Comparison of ENCODE assay signal across 16 mouse cellular contexts in genomic region chr8:72169681-72170249, GRCm38 (mm10). TPM values are rescaled to one million over a fixed set of nuclear protein-coding genes. Genes with fewer than 3 reads are reported as not detected.
DNase-seq lines count a peak whose midpoint lies in the region; ATAC-seq and TF ChIP-seq lines count a peak whose summit lies in the region.
"Had no signal": no experiment of that assay in that cellular context is flagged by ENCODE, and none has a peak within 500 bp of the region (broad histone marks: within the 10 kb centered on the region; RNA-seq: fewer than 3 reads in every experiment).

No protein-coding gene starts in this region.

- no peaks in the 10 kb centered on the region for H3K27me3 ChIP-seq in kidney, postnatal 0 days (ENCODE audit: insufficient read depth, low read length)
- no peaks in the 10 kb centered on the region for H3K27me3 ChIP-seq in liver, embryonic 16.5 days (ENCODE audit: control insufficient read depth, insufficient read depth, low read depth, low read length)
- H3K27me3 ChIP-seq: hindbrain, embryonic 15.5 days had no signal

- no peak overlapping the region for H3K4me3 ChIP-seq in bone marrow, adult 2 months (replicated peaks; ENCODE audit: control insufficient read depth, low read depth, low read length)
- no peak overlapping the region for H3K4me3 ChIP-seq in kidney, postnatal 0 days (replicated peaks; ENCODE audit: low read depth, low read length)
- H3K4me3 ChIP-seq in liver, embryonic 16.5 days (ENCODE audit: low read depth, low read length): no peak overlapping the region
- H3K4me3 ChIP-seq: embryonic facial prominence, embryonic 10.5 days; hindbrain, embryonic 15.5 days had no signal

- peaks cover 61% of the 10 kb centered on the region for H3K36me3 ChIP-seq in kidney, postnatal 0 days (ENCODE audit: insufficient read depth, low read length)
- H3K36me3 ChIP-seq in liver, embryonic 16.5 days (ENCODE audit: control insufficient read depth, insufficient read depth): peaks cover 54% of the 10 kb centered on the region

- H3K9me3 ChIP-seq in kidney, postnatal 0 days (replicated peaks; ENCODE audit: low read length): no peaks in the 10 kb centered on the region
- no peaks in the 10 kb centered on the region for H3K9me3 ChIP-seq in liver, embryonic 16.5 days (replicated peaks; ENCODE audit: control insufficient read depth, low read length)
- H3K9me3 ChIP-seq: embryonic facial prominence, embryonic 10.5 days; hindbrain, embryonic 15.5 days had no signal

- TF ChIP-seq CTCF in bone marrow, adult 2 months (IDR thresholded peaks at IDR 0.05; ENCODE audit: control insufficient read depth, insufficient read depth, low read length): no peak
- TF ChIP-seq CTCF in kidney, postnatal 0 days (IDR thresholded peaks at IDR 0.05; ENCODE audit: low read depth): no peak

- WGBS in bone marrow, adult 2 months: 79% methylated on average over 3 of the region's 3 CpGs
- WGBS in kidney, postnatal 0 days: 73% methylated on average over 3 of the region's 3 CpGs
- WGBS in liver, embryonic 16.5 days (ENCODE audit: insufficient replicate concordance): 58% methylated on average over 3 of the region's 3 CpGs

- H3K4me1 ChIP-seq in bone marrow, adult 2 months (ENCODE audit: control insufficient read depth, insufficient read depth, low read length): peaks cover 8% of the 10 kb centered on the region
- no peaks in the 10 kb centered on the region for H3K4me1 ChIP-seq in kidney, postnatal 0 days (replicated peaks; ENCODE audit: insufficient read depth, low read length)
- peaks cover 11% of the 10 kb centered on the region for H3K4me1 ChIP-seq in liver, embryonic 16.5 days (ENCODE audit: control insufficient read depth, low read depth, low read length)
- H3K4me1 ChIP-seq: embryonic facial prominence, embryonic 10.5 days; hindbrain, embryonic 15.5 days had no signal

- peak; percentile 19 for ATAC-seq in CD4-positive, CD25-positive, alpha-beta regulatory T cell, adult 4 months
- peak; percentile 76 for ATAC-seq in kidney, postnatal 0 days (replicated peaks; ENCODE audit: low FRiP score, low read depth)
- ATAC-seq in liver, embryonic 16.5 days (ENCODE audit: low read depth): peak; percentile 79

- TF ChIP-seq POLR2A in bone marrow, adult 2 months (IDR thresholded peaks at IDR 0.05; ENCODE audit: borderline replicate concordance, control insufficient read depth, low read depth, low read length): no peak

- no peak for DNase-seq in kidney, postnatal 0 days (ENCODE audit: low spot score)
- DNase-seq in urinary bladder, postnatal 4 days (ENCODE audit: low spot score in 2 of 2): no peak
- no peak for DNase-seq in ovary, postnatal 14 days (ENCODE audit: low spot score)
- DNase-seq in adrenal gland, postnatal 10 days: no peak
- no peak for DNase-seq in heart, adult 8-10 months (ENCODE audit: low spot score)
- DNase-seq: cerebellum, adult 9-11 months; left cerebral cortex, postnatal 4 days had no signal

- no peak overlapping the region for H3K9ac ChIP-seq in kidney, postnatal 0 days (ENCODE audit: low read depth, low read length)
- no peak overlapping the region for H3K9ac ChIP-seq in liver, embryonic 16.5 days (ENCODE audit: low read depth, low read length)
- H3K9ac ChIP-seq: hindbrain, embryonic 15.5 days had no signal

- no peak overlapping the region for H3K4me2 ChIP-seq in kidney, postnatal 0 days (ENCODE audit: low read length)
- H3K4me2 ChIP-seq in liver, embryonic 16.5 days (ENCODE audit: low read depth, low read length): no peak overlapping the region
- H3K4me2 ChIP-seq: hindbrain, embryonic 15.5 days had no signal

- peak overlapping the region; percentile 95 for H3K27ac ChIP-seq in bone marrow, adult 2 months (ENCODE audit: control insufficient read depth, insufficient read depth, low read depth, low read length, poor library complexity)
- H3K27ac ChIP-seq in kidney, postnatal 0 days: no peak overlapping the region; the same call in 1 of the 2 replicates
- H3K27ac ChIP-seq in liver, embryonic 16.5 days (ENCODE audit: low read length): peak overlapping the region; percentile 73
- H3K27ac ChIP-seq: embryonic facial prominence, embryonic 10.5 days; hindbrain, embryonic 15.5 days had no signal

RNA-seq across cellular contexts. Expression of gene Rab8a, which starts 8.8 kb away (rescaled TPM):
- polyA plus RNA-seq in CD4-positive, CD25-positive, alpha-beta regulatory T cell, adult 4 months (2017; shearing (Covaris generic)): 100 to 1,000 TPM; 189 to 208 TPM
- polyA plus RNA-seq in bone marrow, adult 2 months (2011; ENCODE audit: insufficient read depth, insufficient read length, low replicate concordance, missing spikeins): 36.5 and 38.5 TPM in 2 replicates
- 100 and 108 TPM in 2 replicates for polyA plus RNA-seq in kidney, postnatal 0 days (2015; fragmentation: Nextera tagmentation; extraction: Ambion mirVana)
- polyA plus RNA-seq in liver, embryonic 16.5 days (2015; fragmentation: Nextera tagmentation; extraction: Ambion mirVana): 68.0 and 71.6 TPM in 2 replicates
- total RNA-seq in adrenal gland, postnatal 10 days (2021): 10 to 100 TPM; 60.9 to 64.7 TPM
- 10 to 100 TPM; 14.6 to 25.3 (median 19.5) TPM for total RNA-seq in heart, adult 8-10 months (2022)

RNA-seq across cellular contexts. Expression of gene Hsh2d, which starts 19.7 kb away (rescaled TPM):
- polyA plus RNA-seq in CD4-positive, CD25-positive, alpha-beta regulatory T cell, adult 4 months (2017; shearing (Covaris generic)): 10 to 100 TPM; 32.1 to 38.1 TPM
- 6.4 and 7.7 TPM in 2 replicates for polyA plus RNA-seq in bone marrow, adult 2 months (2011; ENCODE audit: insufficient read depth, insufficient read length, low replicate concordance, missing spikeins)
- polyA plus RNA-seq in kidney, postnatal 0 days (2015; fragmentation: Nextera tagmentation; extraction: Ambion mirVana): 0.24 TPM in 1 of 2 replicates, not detected in the other
- polyA plus RNA-seq in liver, embryonic 16.5 days (2015; fragmentation: Nextera tagmentation; extraction: Ambion mirVana): 0.22 and 0.30 TPM in 2 replicates
- total RNA-seq in adrenal gland, postnatal 10 days (2021): under 1 TPM; 0.21 to 0.27 TPM
- not detected for total RNA-seq in heart, adult 8-10 months (2022)
- total RNA-seq: gastrocnemius, adult 8-10 months; left cerebral cortex, postnatal 4 days had no signal
- polyA plus RNA-seq: embryonic facial prominence, embryonic 10.5 days; hindbrain, embryonic 15.5 days had no signal

RNA-seq across cellular contexts. Expression of gene Tpm4, which starts 35.0 kb away (rescaled TPM):
- polyA plus RNA-seq in CD4-positive, CD25-positive, alpha-beta regulatory T cell, adult 4 months (2017; shearing (Covaris generic)): 100 to 1,000 TPM; 231 to 239 TPM
- polyA plus RNA-seq in bone marrow, adult 2 months (2011; ENCODE audit: insufficient read depth, insufficient read length, low replicate concordance, missing spikeins): 80.7 and 138 TPM in 2 replicates
- polyA plus RNA-seq in kidney, postnatal 0 days (2015; fragmentation: Nextera tagmentation; extraction: Ambion mirVana): 604 and 692 TPM in 2 replicates
- 77.7 and 84.6 TPM in 2 replicates for polyA plus RNA-seq in liver, embryonic 16.5 days (2015; fragmentation: Nextera tagmentation; extraction: Ambion mirVana)
- 100 to 1,000 TPM; 201 to 246 TPM for total RNA-seq in adrenal gland, postnatal 10 days (2021)
- 100 to 1,000 TPM in 1 of 4 experiments, 10 to 100 TPM in 3; 58.6 to 106 (median 81.9) TPM for total RNA-seq in heart, adult 8-10 months (2022)

RNA-seq across cellular contexts. Expression of gene Cib3, which starts 42.9 kb away (rescaled TPM):
- polyA plus RNA-seq in CD4-positive, CD25-positive, alpha-beta regulatory T cell, adult 4 months (2017; shearing (Covaris generic)): under 1 TPM in 1 of 2 experiments, not detected in 1; 0.46 TPM
- not detected in 2 replicates for polyA plus RNA-seq in bone marrow, adult 2 months (2011; ENCODE audit: insufficient read depth, insufficient read length, low replicate concordance, missing spikeins)
- polyA plus RNA-seq in kidney, postnatal 0 days (2015; fragmentation: Nextera tagmentation; extraction: Ambion mirVana): not detected in 2 replicates
- not detected in 2 replicates for polyA plus RNA-seq in liver, embryonic 16.5 days (2015; fragmentation: Nextera tagmentation; extraction: Ambion mirVana)
- total RNA-seq in adrenal gland, postnatal 10 days (2021): not detected
- total RNA-seq in heart, adult 8-10 months (2022): 1 to 10 TPM in 3 of 4 experiments, under 1 TPM in 1; 0.90 to 3.5 (median 2.2) TPM
- total RNA-seq: gastrocnemius, adult 8-10 months; layer of hippocampus, postnatal 10 days had no signal
- polyA plus RNA-seq: embryonic facial prominence, embryonic 10.5 days; heart, embryonic 16.5 days; hindbrain, embryonic 15.5 days had no signal

RNA-seq across cellular contexts. Expression of gene Gm11034, which starts 43.7 kb away (rescaled TPM):
- not detected for polyA plus RNA-seq in CD4-positive, CD25-positive, alpha-beta regulatory T cell, adult 4 months (2017; shearing (Covaris generic))
- polyA plus RNA-seq in bone marrow, adult 2 months (2011; ENCODE audit: insufficient read depth, insufficient read length, low replicate concordance, missing spikeins): not detected in 2 replicates
- not detected in 2 replicates for polyA plus RNA-seq in kidney, postnatal 0 days (2015; fragmentation: Nextera tagmentation; extraction: Ambion mirVana)
- not detected in 2 replicates for polyA plus RNA-seq in liver, embryonic 16.5 days (2015; fragmentation: Nextera tagmentation; extraction: Ambion mirVana)
- total RNA-seq in adrenal gland, postnatal 10 days (2021): not detected
- total RNA-seq in heart, adult 8-10 months (2022): not detected
- total RNA-seq: gastrocnemius, adult 8-10 months; layer of hippocampus, postnatal 10 days; left cerebral cortex, postnatal 4 days; monocyte, adult 5-6 weeks had no signal
- polyA plus RNA-seq: embryonic facial prominence, embryonic 10.5 days; heart, embryonic 16.5 days; hindbrain, embryonic 15.5 days had no signal

Comparison
In these comparisons a context has a peak if more than half of its experiments do, and no peak if none do; other contexts are left out.
1. ATAC-seq: peak in every context shown above with its lines; median percentile 79 in liver, embryonic 16.5 days; 76 in kidney, postnatal 0 days; 19 in CD4-positive, CD25-positive, alpha-beta regulatory T cell, adult 4 months.